Mouse (Mus musculus): ENCODE measurements around the gene Gkap1.

GRCm38 (mm10) chr13:58228624-58229023, 46.9 kb downstream of the Gkap1 start:
- TF ChIP-seq CTCF (IDR thresholded peaks at IDR 0.05; ENCODE audit: extremely low read depth, insufficient read depth, insufficient read length, insufficient replicate concordance) (no peak), POLR2A (IDR thresholded peaks at IDR 0.05; ENCODE audit: low read depth, low read length) (no peak)

All from spleen, adult 2 months (tissue).